Mouse (Mus musculus) cortical plate, adult 2 months (tissue): ENCODE measurements around the gene Rai1.

ENCODE experiments used
- CTCF ChIP-seq: fragments of 200-500 bp; IDR thresholded peaks from 2 replicates; pipeline ENCODE4 v1.5.1; 2011; ENCODE audit warnings: mild to moderate bottlenecking, control low read depth, low read length; ENCODE audit not compliant: insufficient read depth; ENCODE audit errors: extremely low read depth
- POLR2A ChIP-seq: fragments of 200-500 bp; IDR thresholded peaks from 2 replicates; pipeline ENCODE4 v1.6.1; 2011; ENCODE audit warnings: mild to moderate bottlenecking, low read length, control low read depth; ENCODE audit not compliant: insufficient read depth; ENCODE audit errors: extremely low read depth

- TF ChIP-seq CTCF: no peak
- no peak for TF ChIP-seq POLR2A
These were observed 72.3 kb downstream of the Rai1 start for GRCm38 (mm10) chr11:60176975-60177657.
